Mouse (Mus musculus) v-Abl transformed pro-B cells (cell line): ENCODE results near the gene Elavl1.

Source experiments
- in situ Hi-C, 2 experiments: fragments of 400-800 bp; cut with MboI; formaldehyde crosslinking; loops; one replicate each; pipeline ENCODE4 v1.15.1; 2025; ENCODE audit not compliant: unreplicated experiment in 2 of 2

The Elavl1 gene

GRCm38 (mm10) chr8:4325751-4326036 lies 481 bp upstream of the Elavl1 start:
- in situ Hi-C loops, result loop anchor here in 1 of 2 experiments (5.0 kb wide), 1 partner anchor 42 kb away; no protein-coding TSS in a partner anchor

- in situ Hi-C loops, result loop anchor here in 1 of 2 experiments (5.0 kb wide), 2 partner anchors 43 to 67 kb away; partner anchors contain the start of gene Ctxn1
Observed at GRCm38 (mm10) chr8:4324525-4324924, 688 bp downstream of the Elavl1 start.

- in situ Hi-C loops, result loop anchor here in 1 of 2 experiments (5.0 kb wide), 2 partner anchors 43 to 67 kb away; partner anchors contain the start of gene Ctxn1
Observed at GRCm38 (mm10) chr8:4323917-4324316, 1.3 kb downstream of the Elavl1 start.

GRCm38 (mm10) chr8:4322470-4322869 lies 2.7 kb downstream of the Elavl1 start:
- in situ Hi-C loops, result loop anchor here in 1 of 2 experiments (5.0 kb wide), 2 partner anchors 45 to 65 kb away; partner anchors contain the start of gene Ctxn1

GRCm38 (mm10) chr8:4321031-4321430 lies 4.2 kb downstream of the Elavl1 start:
- in situ Hi-C loops, result loop anchor here in 1 of 2 experiments (5.0 kb wide), 2 partner anchors 46 to 64 kb away; partner anchors contain the start of gene Ctxn1

GRCm38 (mm10) chr8:4320404-4320803 lies 4.8 kb downstream of the Elavl1 start:
- in situ Hi-C loops, result loop anchor here in 1 of 2 experiments (5.0 kb wide), 2 partner anchors 47 to 63 kb away; partner anchors contain the start of gene Ctxn1

GRCm38 (mm10) chr8:4319573-4319872 lies 5.7 kb downstream of the Elavl1 start:
- in situ Hi-C loops, result no loop called here

- in situ Hi-C loops, result no loop called here
Observed at GRCm38 (mm10) chr8:4318796-4319572, 6.2 kb downstream of the Elavl1 start.

GRCm38 (mm10) chr8:4318124-4318523 lies 7.1 kb downstream of the Elavl1 start:
- in situ Hi-C loops, result no loop called here

GRCm38 (mm10) chr8:4314852-4315251 lies 10.4 kb downstream of the Elavl1 start:
- in situ Hi-C loops, result no loop called here

GRCm38 (mm10) chr8:4313254-4314124 lies 11.7 kb downstream of the Elavl1 start:
- in situ Hi-C loops, result no loop called here

GRCm38 (mm10) chr8:4312104-4312503 lies 13.1 kb downstream of the Elavl1 start:
- in situ Hi-C loops, result no loop called here

GRCm38 (mm10) chr8:4305838-4306237 lies 19.4 kb downstream of the Elavl1 start:
- in situ Hi-C loops, result no loop called here

- in situ Hi-C loops, result no loop called here
Observed at GRCm38 (mm10) chr8:4304124-4304547, 21.1 kb downstream of the Elavl1 start.

GRCm38 (mm10) chr8:4297822-4298221 lies 27.4 kb downstream of the Elavl1 start:
- in situ Hi-C loops, result no loop called here

GRCm38 (mm10) chr8:4292738-4293137 lies 32.5 kb downstream of the Elavl1 start:
- in situ Hi-C loops, result no loop called here

- in situ Hi-C loops, result loop anchor here in 1 of 2 experiments (10.0 kb wide), 1 partner anchor 89 kb away; no protein-coding TSS in a partner anchor
Observed at GRCm38 (mm10) chr8:4276111-4276465, 49.1 kb downstream of the Elavl1 start.

- in situ Hi-C loops, result loop anchor here in 1 of 2 experiments (10.0 kb wide), 1 partner anchor 89 kb away; no protein-coding TSS in a partner anchor
Observed at GRCm38 (mm10) chr8:4275275-4276110, 49.7 kb downstream of the Elavl1 start, which contains the start of gene Timm44. TSS of gene Timm44 (minus strand) at chr8:4275913.

- in situ Hi-C loops, result loop anchor here in 1 of 2 experiments (10.0 kb wide), 1 partner anchor 95 kb away; no protein-coding TSS in a partner anchor
Observed at GRCm38 (mm10) chr8:4269609-4270008, 55.6 kb downstream of the Elavl1 start.

- in situ Hi-C loops, result no loop called here
Observed at GRCm38 (mm10) chr8:4267627-4268026, 57.6 kb downstream of the Elavl1 start.
